Mouse (Mus musculus) heart, embryonic 11.5 days (tissue): ENCODE measurements at regions not wholly inside any gene's neighbourhood (a gene's known extent, or its start where the extent isn't known, plus 50 kb on each side); places are given as distances from the start of the nearest gene placed in this dataset.

Source experiments
- ATAC-seq: fragments of 200-750 bp; cut with Nextera tagmentation; replicated peaks from 2 replicates; pipeline ENCODE4 v1.8.0; 2017; ENCODE audit warnings: moderate library complexity; ENCODE audit not compliant: insufficient number of reproducible peaks, low FRiP score, low TSS enrichment
- H3K27ac ChIP-seq: fragments of 300-500 bp; sonication (generic); 2 replicates; pipeline ENCODE4 v1.5.1; 2014; ENCODE audit warnings: mild to moderate bottlenecking, low read depth, low read length
- H3K27me3 ChIP-seq: fragments of 300-500 bp; sonication (generic); 2 replicates; pipeline ENCODE4 v1.6.1; 2014; ENCODE audit warnings: mild to moderate bottlenecking, low read length, mixed read lengths; ENCODE audit not compliant: control insufficient read depth, insufficient read depth
- H3K36me3 ChIP-seq: fragments of 300-500 bp; sonication (generic); 2 replicates; pipeline ENCODE4 v1.6.1; 2014; ENCODE audit warnings: mild to moderate bottlenecking, low read length, moderate library complexity, mixed read lengths; ENCODE audit not compliant: control insufficient read depth, insufficient read depth
- H3K4me1 ChIP-seq: fragments of 300-500 bp; sonication (generic); 2 replicates; pipeline ENCODE4 v1.6.1; 2014; ENCODE audit warnings: low read length; ENCODE audit not compliant: control insufficient read depth, insufficient read depth
- H3K4me2 ChIP-seq: fragments of 300-500 bp; sonication (generic); 2 replicates; pipeline ENCODE4 v1.6.1; 2014; ENCODE audit warnings: mild to moderate bottlenecking, moderate library complexity
- H3K4me3 ChIP-seq: fragments of 300-500 bp; sonication (generic); 2 replicates; pipeline ENCODE4 v1.5.1; 2014; ENCODE audit warnings: low read depth, low read length
- H3K9ac ChIP-seq: fragments of 300-500 bp; sonication (generic); 2 replicates; pipeline ENCODE4 v1.6.1; 2014; ENCODE audit warnings: mild to moderate bottlenecking, low read depth, low read length, moderate library complexity
- H3K9me3 ChIP-seq: fragments of 300-500 bp; sonication (generic); replicated peaks from 2 replicates; pipeline ENCODE4 v1.6.1; 2016; ENCODE audit warnings: low read length; ENCODE audit not compliant: control insufficient read depth
- WGBS: fragments of 180-500 bp; shearing (Covaris S2); extraction: QIAGEN DNeasy Blood & Tissue Kit; methylation state at CpG from one replicate; pipeline ENCODE4 v1.1.7; 2014; ENCODE audit not compliant: insufficient replicate concordance; 5-methylcytosine and 5-hydroxymethylcytosine counted together

- Histone ChIP-seq H3K9ac (no peak overlapping the region), H3K9me3 (no peaks in the 10 kb centered on the region), H3K36me3 (no peaks in the 10 kb centered on the region), H3K4me3 (no peak overlapping the region), H3K4me2 (no peak overlapping the region), H3K27me3 (no peaks in the 10 kb centered on the region), H3K27ac (no peak overlapping the region), H3K4me1 (peaks cover 3% of the 10 kb centered on the region; the same call in 1 of the 2 replicates)
- WGBS, result 75% methylated on average over 7 of the region's 7 CpGs
- no peak for ATAC-seq
These were observed 342.9 kb upstream of the Actbl2 start for GRCm38 (mm10) chr13:110911866-110912265.

GRCm38 (mm10) chr13:110913177-110913576 is 341.6 kb upstream of the Actbl2 start:
- no peak for ATAC-seq
- H3K9me3 ChIP-seq, result no peaks in the 10 kb centered on the region
- H3K27me3 ChIP-seq, result no peaks in the 10 kb centered on the region
- H3K4me1 ChIP-seq, result no peaks in the 10 kb centered on the region
- no peak overlapping the region for H3K4me2 ChIP-seq
- WGBS, result 68% methylated on average over 4 of the region's 4 CpGs
- H3K9ac ChIP-seq, result no peak overlapping the region
- no peak overlapping the region for H3K4me3 ChIP-seq
- H3K36me3 ChIP-seq, result no peaks in the 10 kb centered on the region
- H3K27ac ChIP-seq, result no peak overlapping the region

GRCm38 (mm10) chr13:110913687-110914086 is 341.1 kb upstream of the Actbl2 start:
- H3K4me3 ChIP-seq, result no peak overlapping the region
- H3K9me3 ChIP-seq, result no peaks in the 10 kb centered on the region
- no peak overlapping the region for H3K4me2 ChIP-seq
- no peak overlapping the region for H3K9ac ChIP-seq
- H3K4me1 ChIP-seq, result no peaks in the 10 kb centered on the region
- H3K27me3 ChIP-seq, result no peaks in the 10 kb centered on the region
- 54% methylated on average over 5 of the region's 5 CpGs for WGBS
- H3K36me3 ChIP-seq, result no peaks in the 10 kb centered on the region
- H3K27ac ChIP-seq, result no peak overlapping the region
- no peak for ATAC-seq

- Histone ChIP-seq H3K4me3 (no peak overlapping the region), H3K27ac (no peak overlapping the region), H3K9ac (no peak overlapping the region), H3K4me2 (no peak overlapping the region), H3K4me1 (no peaks in the 10 kb centered on the region), H3K36me3 (no peaks in the 10 kb centered on the region), H3K9me3 (no peaks in the 10 kb centered on the region), H3K27me3 (no peaks in the 10 kb centered on the region)
- 65% methylated on average over 1 of the region's 1 CpGs for WGBS
- ATAC-seq, result no peak
These were observed 339.7 kb upstream of the Actbl2 start for GRCm38 (mm10) chr13:110915161-110915560.

GRCm38 (mm10) chr13:110923936-110924335 is 330.9 kb upstream of the Actbl2 start:
- Histone ChIP-seq H3K27ac (no peak overlapping the region), H3K4me1 (0 out of 2 replicates have a peak, but pooled peaks cover 2% of the 10 kb centered on the region), H3K9me3 (no peaks in the 10 kb centered on the region), H3K27me3 (no peaks in the 10 kb centered on the region), H3K36me3 (no peaks in the 10 kb centered on the region), H3K9ac (no peak overlapping the region), H3K4me2 (no peak overlapping the region), H3K4me3 (no peak overlapping the region)
- no peak for ATAC-seq
- WGBS, result 58% methylated on average over 5 of the region's 5 CpGs

GRCm38 (mm10) chr13:110924897-110925296 is 329.9 kb upstream of the Actbl2 start:
- WGBS, result 84% methylated on average over 3 of the region's 3 CpGs
- no peaks in the 10 kb centered on the region for H3K27me3 ChIP-seq
- no peak overlapping the region for H3K4me2 ChIP-seq
- no peaks in the 10 kb centered on the region for H3K9me3 ChIP-seq
- H3K4me3 ChIP-seq, result no peak overlapping the region
- H3K9ac ChIP-seq, result no peak overlapping the region
- no peak overlapping the region for H3K27ac ChIP-seq
- H3K4me1 ChIP-seq, result 0 out of 2 replicates have a peak, but pooled peaks cover 4% of the 10 kb centered on the region
- no peaks in the 10 kb centered on the region for H3K36me3 ChIP-seq
- no peak for ATAC-seq

- 0 out of 2 replicates have a peak, but pooled peaks cover 4% of the 10 kb centered on the region for H3K4me1 ChIP-seq
- ATAC-seq, result no peak
- 70% methylated on average over 3 of the region's 3 CpGs for WGBS
- H3K9ac ChIP-seq, result no peak overlapping the region
- H3K9me3 ChIP-seq, result no peaks in the 10 kb centered on the region
- H3K4me3 ChIP-seq, result no peak overlapping the region
- H3K36me3 ChIP-seq, result no peaks in the 10 kb centered on the region
- H3K27me3 ChIP-seq, result no peaks in the 10 kb centered on the region
- H3K4me2 ChIP-seq, result no peak overlapping the region
- no peak overlapping the region for H3K27ac ChIP-seq
These were observed 326.7 kb upstream of the Actbl2 start for GRCm38 (mm10) chr13:110928143-110928542.

- Histone ChIP-seq H3K27ac (peak overlapping the region; percentile 42; the same call in 1 of the 2 replicates), H3K27me3 (no peaks in the 10 kb centered on the region)
- ATAC-seq, result no peak
These were observed 325.9 kb upstream of the Actbl2 start for GRCm38 (mm10) chr13:110928894-110929293.

GRCm38 (mm10) chr13:110929579-110929978 is 325.2 kb upstream of the Actbl2 start:
- Histone ChIP-seq H3K4me2 (no peak overlapping the region), H3K4me3 (no peak overlapping the region), H3K9ac (no peak overlapping the region), H3K27ac (peak overlapping the region; percentile 42; the same call in 1 of the 2 replicates), H3K4me1 (0 out of 2 replicates have a peak, but pooled peaks cover 4% of the 10 kb centered on the region), H3K27me3 (no peaks in the 10 kb centered on the region), H3K9me3 (no peaks in the 10 kb centered on the region), H3K36me3 (no peaks in the 10 kb centered on the region)
- peak; percentile 81 for ATAC-seq
- WGBS, result 25% methylated on average over 1 of the region's 1 CpGs

More at GRCm38 (mm10) chr13:110928894-110929293, 325.9 kb upstream of the Actbl2 start:
- Histone ChIP-seq H3K36me3 (no peaks in the 10 kb centered on the region), H3K4me1 (0 out of 2 replicates have a peak, but pooled peaks cover 4% of the 10 kb centered on the region), H3K9me3 (no peaks in the 10 kb centered on the region), H3K4me3 (no peak overlapping the region), H3K9ac (no peak overlapping the region), H3K4me2 (no peak overlapping the region)
- 70% methylated on average over 3 of the region's 3 CpGs for WGBS
